Mouse (Mus musculus) midbrain, embryonic 15.5 days (tissue): ENCODE results near the gene Flywch1. TPM values are rescaled to one million over a fixed set of nuclear protein-coding genes. Genes with fewer than 3 reads are reported as not detected.
A peak's percentile ranks its signal among the peaks of the same experiment; 100 is the strongest.

Experiments
- ATAC-seq: fragments of 200-750 bp; cut with Nextera tagmentation; replicated peaks from 2 replicates; pipeline ENCODE4 v1.8.0; 2017; ENCODE audit warnings: moderate TSS enrichment
- H3K27ac ChIP-seq: fragments of 300-500 bp; sonication (generic); 2 replicates; pipeline ENCODE4 v1.5.1; 2015; ENCODE audit warnings: mild to moderate bottlenecking, inconsistent platforms
- H3K27me3 ChIP-seq: fragments of 300-500 bp; sonication (generic); replicated peaks from 2 replicates; pipeline ENCODE4 v1.6.1; 2015; ENCODE audit warnings: inconsistent platforms
- H3K36me3 ChIP-seq: fragments of 300-500 bp; sonication (generic); replicated peaks from 2 replicates; pipeline ENCODE4 v1.6.1; 2015; ENCODE audit warnings: inconsistent platforms
- H3K4me1 ChIP-seq: fragments of 300-500 bp; sonication (generic); 2 replicates; pipeline ENCODE4 v1.6.1; 2015; ENCODE audit warnings: inconsistent platforms
- H3K4me2 ChIP-seq: fragments of 300-500 bp; sonication (generic); 2 replicates; pipeline ENCODE4 v1.6.1; 2015; ENCODE audit warnings: inconsistent platforms, mild to moderate bottlenecking, moderate library complexity
- H3K4me3 ChIP-seq: fragments of 300-500 bp; sonication (generic); 2 replicates; pipeline ENCODE4 v1.5.1; 2015; ENCODE audit warnings: mild to moderate bottlenecking, inconsistent platforms
- H3K9ac ChIP-seq: fragments of 300-500 bp; sonication (generic); 2 replicates; pipeline ENCODE4 v1.6.1; 2015; ENCODE audit warnings: mild to moderate bottlenecking, inconsistent platforms
- H3K9me3 ChIP-seq: fragments of 300-500 bp; sonication (generic); 2 replicates; pipeline ENCODE4 v1.6.1; 2016; ENCODE audit warnings: inconsistent platforms
- whole genome bisulfite sequencing: fragments of 180-500 bp; shearing (Covaris S2); methylation state at CpG from one replicate; pipeline ENCODE4 v1.1.7; 2015; ENCODE audit warnings: mixed read lengths; 5-methylcytosine and 5-hydroxymethylcytosine counted together
- polyA plus RNA-seq: library from polyadenylated mRNA; unstranded; fragments of >200 nt; fragmentation: Nextera tagmentation; extraction: Ambion mirVana; gene quantifications from 2 replicates; pipeline ENCODE4 v1.2.1, GENCODE M21; 2015

The Flywch1 gene
- polyA plus RNA-seq, 1 experiment from 2014 or later, result 242 TPM

GRCm38 (mm10) chr17:23740598-23741021 is 30.8 kb downstream of the Flywch1 start, which contains the start of gene Paqr4:
Gene Paqr4, minus strand, starts transcription at chr17:23740867.
- Histone ChIP-seq H3K27ac (peak within 1 kb of the TSS; percentile 84), H3K9me3 (no peaks in the 10 kb centered on the region), H3K27me3 (peaks cover 47% of the 10 kb centered on the region), H3K4me1 (peaks cover 47% of the 10 kb centered on the region), H3K4me3 (peak within 1 kb of the TSS; percentile 84), H3K9ac (peak within 1 kb of the TSS; percentile 77), H3K4me2 (peak within 1 kb of the TSS; percentile 83), H3K36me3 (peaks cover 4% of the 10 kb centered on the region; the same call in 1 of the 2 replicates)
- 11% methylated on average over 13 of the region's 13 CpGs for WGBS
- peak; percentile 5; the same call in 1 of the 2 replicates for ATAC-seq

GRCm38 (mm10) chr17:23740136-23740584 is 31.2 kb downstream of the Flywch1 start:
- under 1% methylated on average over 46 of the region's 46 CpGs for WGBS

GRCm38 (mm10) chr17:23739202-23740135 is 31.9 kb downstream of the Flywch1 start:
- ATAC-seq, result peak; percentile 37
- Histone ChIP-seq H3K4me2 (peak overlapping the region; percentile 83), H3K9ac (peak overlapping the region; percentile 77), H3K4me1 (peaks cover 36% of the 10 kb centered on the region), H3K27me3 (peaks cover 37% of the 10 kb centered on the region), H3K4me3 (peak overlapping the region; percentile 84), H3K27ac (peak overlapping the region; percentile 84), H3K9me3 (no peaks in the 10 kb centered on the region), H3K36me3 (peaks cover 4% of the 10 kb centered on the region; the same call in 1 of the 2 replicates)
- WGBS, result under 1% methylated on average over 48 of the region's 48 CpGs

More at GRCm38 (mm10) chr17:23740136-23740584, 31.2 kb downstream of the Flywch1 start:
- Histone ChIP-seq H3K9ac (peak overlapping the region; percentile 77), H3K36me3 (peaks cover 4% of the 10 kb centered on the region; the same call in 1 of the 2 replicates), H3K4me1 (peaks cover 43% of the 10 kb centered on the region), H3K27ac (peak overlapping the region; percentile 84), H3K4me3 (peak overlapping the region; percentile 84), H3K4me2 (peak overlapping the region; percentile 83), H3K9me3 (no peaks in the 10 kb centered on the region), H3K27me3 (peaks cover 44% of the 10 kb centered on the region)
- ATAC-seq, result peak; percentile 86

- Histone ChIP-seq H3K4me2 (peak overlapping the region; percentile 83), H3K4me3 (peak overlapping the region; percentile 84), H3K27ac (peak overlapping the region; percentile 84), H3K27me3 (peaks cover 33% of the 10 kb centered on the region), H3K4me1 (peaks cover 36% of the 10 kb centered on the region), H3K9ac (peak overlapping the region; percentile 77), H3K9me3 (no peaks in the 10 kb centered on the region), H3K36me3 (peaks cover 4% of the 10 kb centered on the region; the same call in 1 of the 2 replicates)
- no peak for ATAC-seq
- WGBS, result 36% methylated on average over 2 of the region's 2 CpGs
Observed at GRCm38 (mm10) chr17:23738836-23739201, 32.6 kb downstream of the Flywch1 start.

GRCm38 (mm10) chr17:23737493-23738445 is 33.6 kb downstream of the Flywch1 start:
- H3K27me3 ChIP-seq, result peaks cover 22% of the 10 kb centered on the region
- H3K4me2 ChIP-seq, result peak overlapping the region; percentile 83
- no peak for ATAC-seq
- no peak overlapping the region for H3K9ac ChIP-seq
- H3K4me1 ChIP-seq, result peaks cover 36% of the 10 kb centered on the region
- 64% methylated on average over 15 of the region's 15 CpGs for WGBS
- H3K27ac ChIP-seq, result no peak overlapping the region
- no peak overlapping the region for H3K4me3 ChIP-seq
- H3K9me3 ChIP-seq, result no peaks in the 10 kb centered on the region
- peaks cover 4% of the 10 kb centered on the region; the same call in 1 of the 2 replicates for H3K36me3 ChIP-seq

GRCm38 (mm10) chr17:23734341-23734740 is 37.1 kb downstream of the Flywch1 start:
- Histone ChIP-seq H3K27me3 (no peaks in the 10 kb centered on the region), H3K36me3 (peaks cover 4% of the 10 kb centered on the region; the same call in 1 of the 2 replicates), H3K27ac (no peak overlapping the region), H3K9me3 (no peaks in the 10 kb centered on the region), H3K4me1 (peaks cover 21% of the 10 kb centered on the region), H3K4me3 (no peak overlapping the region), H3K4me2 (no peak overlapping the region), H3K9ac (no peak overlapping the region)
- WGBS, result 73% methylated on average over 1 of the region's 1 CpGs
- ATAC-seq, result no peak

GRCm38 (mm10) chr17:23730441-23730840 is 41.0 kb downstream of the Flywch1 start:
- no peak for ATAC-seq
- Histone ChIP-seq H3K27me3 (no peaks in the 10 kb centered on the region), H3K27ac (no peak overlapping the region), H3K36me3 (no peaks in the 10 kb centered on the region), H3K9ac (no peak overlapping the region), H3K4me1 (peaks cover 10% of the 10 kb centered on the region), H3K4me3 (no peak overlapping the region), H3K4me2 (no peak overlapping the region), H3K9me3 (no peaks in the 10 kb centered on the region)
- 64% methylated on average over 1 of the region's 1 CpGs for WGBS

- peak; percentile 81 for ATAC-seq
- Histone ChIP-seq H3K27ac (peak overlapping the region; percentile 71), H3K9me3 (no peaks in the 10 kb centered on the region), H3K36me3 (no peaks in the 10 kb centered on the region), H3K4me1 (peaks cover 10% of the 10 kb centered on the region), H3K4me2 (peak overlapping the region; percentile 69), H3K27me3 (no peaks in the 10 kb centered on the region), H3K4me3 (peak overlapping the region; percentile 56), H3K9ac (peak overlapping the region; percentile 53)
- WGBS, result 1% methylated on average over 20 of the region's 20 CpGs
Observed at GRCm38 (mm10) chr17:23726758-23727142, 44.7 kb downstream of the Flywch1 start.

- no peaks in the 10 kb centered on the region for H3K27me3 ChIP-seq
- H3K9ac ChIP-seq, result peak within 1 kb of the TSS; percentile 53
- ATAC-seq, result peak; percentile 96
- H3K9me3 ChIP-seq, result no peaks in the 10 kb centered on the region
- WGBS, result under 1% methylated on average over 68 of the region's 73 CpGs
- H3K4me3 ChIP-seq, result peak within 1 kb of the TSS; percentile 56
- no peaks in the 10 kb centered on the region for H3K36me3 ChIP-seq
- H3K4me2 ChIP-seq, result peak within 1 kb of the TSS; percentile 69
- peak within 1 kb of the TSS; percentile 71 for H3K27ac ChIP-seq
- H3K4me1 ChIP-seq, result peaks cover 10% of the 10 kb centered on the region
Observed at GRCm38 (mm10) chr17:23725999-23726757, 45.2 kb downstream of the Flywch1 start, which contains the start of gene Pkmyt1. Gene Pkmyt1, plus strand, starts transcription at chr17:23726336.

GRCm38 (mm10) chr17:23725477-23725876 is 45.9 kb downstream of the Flywch1 start:
- Histone ChIP-seq H3K9ac (peak overlapping the region; percentile 53), H3K4me2 (peak overlapping the region; percentile 69), H3K36me3 (no peaks in the 10 kb centered on the region), H3K4me1 (peaks cover 10% of the 10 kb centered on the region), H3K27me3 (no peaks in the 10 kb centered on the region), H3K4me3 (peak overlapping the region; percentile 56), H3K27ac (peak overlapping the region; percentile 71), H3K9me3 (no peaks in the 10 kb centered on the region)
- ATAC-seq, result no peak
- WGBS, result 66% methylated on average over 4 of the region's 4 CpGs
